Mouse (Mus musculus) lung, adult 2 months (tissue): Measurements from ENCODE around the gene Wdr5.

Experiments
- CTCF ChIP-seq: fragments of 200-500 bp; IDR thresholded peaks from 2 replicates; pipeline ENCODE4 v1.5.1; 2011; ENCODE audit warnings: mild to moderate bottlenecking, low read length, control low read depth; ENCODE audit not compliant: insufficient read depth
- POLR2A ChIP-seq: fragments of 200-500 bp; IDR thresholded peaks from 2 replicates; pipeline ENCODE4 v1.6.1; 2011; ENCODE audit warnings: low read depth, mild to moderate bottlenecking, control low read depth, low read length, borderline replicate concordance; ENCODE audit errors: extremely low read depth

DNA sequence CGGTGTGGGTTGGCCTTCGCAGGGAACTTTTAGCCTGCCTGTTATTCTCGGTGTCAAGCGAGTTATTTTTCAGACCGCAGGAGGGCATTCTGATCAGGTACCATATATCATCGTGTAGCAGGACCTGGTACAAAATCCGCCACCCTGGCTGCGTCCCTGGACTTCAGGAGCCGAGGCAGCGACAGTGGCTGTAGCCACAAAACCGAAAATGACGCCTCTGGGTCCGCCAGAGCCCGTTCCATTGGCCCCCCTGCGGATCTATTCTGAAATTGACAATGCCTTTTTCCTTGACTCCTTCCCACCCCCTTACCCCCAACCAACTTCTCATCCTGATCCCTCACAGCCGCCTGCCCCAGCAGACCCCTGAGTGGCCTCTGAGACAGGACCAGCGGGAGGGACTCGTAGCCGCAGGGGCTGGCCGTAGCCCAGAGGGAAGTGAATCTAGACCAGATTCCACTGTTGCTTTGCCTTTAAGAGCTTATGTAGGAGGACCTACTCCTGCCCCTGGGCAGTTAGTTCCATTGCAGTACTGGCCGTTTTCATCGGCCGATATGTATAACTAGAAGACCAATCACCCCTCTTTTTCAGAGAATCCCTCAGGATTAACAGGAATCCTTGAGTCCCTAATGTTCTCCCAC, 18.4 kb upstream of the Wdr5 start:
- no peak for TF ChIP-seq CTCF
- no peak for TF ChIP-seq POLR2A
